In genomic region chr10:94124376-94124775, GRCm38 (mm10) we compare ENCODE assay signal across 9 mouse cellular contexts. TPM values are rescaled to one million over a fixed set of nuclear protein-coding genes. Genes with fewer than 3 reads are reported as not detected.
DNase-seq lines count a peak whose midpoint lies in the region; ATAC-seq and TF ChIP-seq lines count a peak whose summit lies in the region.
"Had no signal": no experiment of that assay in that cellular context is flagged by ENCODE, and none has a peak within 500 bp of the region (broad histone marks: within the 10 kb centered on the region; RNA-seq: fewer than 3 reads in every experiment).

No protein-coding gene starts in this region.

- H3K9ac ChIP-seq in heart, postnatal 0 days (replicated peaks; ENCODE audit: low read depth, low read length) = no peak overlapping the region
- H3K9ac ChIP-seq in neural tube, embryonic 11.5 days (ENCODE audit: low read length) = no peak overlapping the region
- H3K9ac ChIP-seq in forebrain, embryonic 14.5 days (ENCODE audit: low read length) = no peak overlapping the region
- H3K9ac ChIP-seq: forebrain, embryonic 12.5 days had no signal

- H3K4me1 ChIP-seq in heart, postnatal 0 days (ENCODE audit: control insufficient read depth, insufficient read depth) = no peaks in the 10 kb centered on the region; the same call in 1 of the 2 replicates
- H3K4me1 ChIP-seq in neural tube, embryonic 11.5 days (ENCODE audit: control insufficient read depth, insufficient read depth, low read length) = no peaks in the 10 kb centered on the region
- no peaks in the 10 kb centered on the region for H3K4me1 ChIP-seq in small intestine, adult 2 months (ENCODE audit: control insufficient read depth, insufficient read depth, insufficient read length, low read length)
- peaks cover 5% of the 10 kb centered on the region; the same call in 1 of the 2 replicates for H3K4me1 ChIP-seq in forebrain, embryonic 14.5 days (ENCODE audit: control insufficient read depth, insufficient read depth, low read length)

- WGBS in heart, postnatal 0 days = 81% methylated on average over 5 of the region's 5 CpGs
- WGBS in neural tube, embryonic 11.5 days = 81% methylated on average over 5 of the region's 5 CpGs
- WGBS in small intestine, adult 2 months = 87% methylated on average over 5 of the region's 5 CpGs
- WGBS in forebrain, embryonic 14.5 days = 81% methylated on average over 5 of the region's 5 CpGs

- TF ChIP-seq CTCF in heart, postnatal 0 days (IDR thresholded peaks at IDR 0.05; ENCODE audit: low read depth) = peak; percentile 34
- TF ChIP-seq CTCF in brain, embryonic 14.5 days (IDR thresholded peaks at IDR 0.05; ENCODE audit: borderline replicate concordance, extremely low read depth, insufficient read depth, insufficient read length) = peak; percentile 47; the same call in 1 of the 2 replicates
- peak; percentile 23; the same call in 1 of the 2 replicates for TF ChIP-seq CTCF in small intestine, adult 2 months (IDR thresholded peaks at IDR 0.05; ENCODE audit: extremely low read depth, insufficient read length, insufficient replicate concordance, low read depth, low read length)

- no peak for DNase-seq in heart, postnatal 0 days (ENCODE audit: low spot score)
- DNase-seq in heart, adult 11 months = no peak
- DNase-seq in neural tube, embryonic 11.5 days (ENCODE audit: low spot score) = peak; percentile 54
- no peak for DNase-seq in neural tube, embryonic 10.5 days (ENCODE audit: extremely low spot score, low spot score)
- peak; percentile 12 for DNase-seq in brain, embryonic 14.5 days (ENCODE audit: low read depth)
- no peak for DNase-seq in frontal cortex, postnatal 10 days (ENCODE audit: low spot score in 2 of 2)
- DNase-seq in forebrain, embryonic 14.5 days (ENCODE audit: low spot score) = no peak

- no peak for ATAC-seq in heart, postnatal 0 days (ENCODE audit: insufficient read depth, low read depth)
- ATAC-seq in neural tube, embryonic 11.5 days (ENCODE audit: insufficient read depth, low FRiP score, low TSS enrichment) = no peak
- ATAC-seq in forebrain, embryonic 14.5 days = no peak

- no peak for TF ChIP-seq EP300 in heart, postnatal 0 days (IDR thresholded peaks at IDR 0.05; ENCODE audit: low read depth)

- no peak for TF ChIP-seq POLR2A in brain, embryonic 14.5 days (IDR thresholded peaks at IDR 0.05; ENCODE audit: borderline replicate concordance, extremely low read depth, insufficient read depth, insufficient read length, poor library complexity, severe bottlenecking)
- no peak for TF ChIP-seq POLR2A in small intestine, adult 2 months (IDR thresholded peaks at IDR 0.05; ENCODE audit: low read depth, low read length)

- no peak overlapping the region for H3K27ac ChIP-seq in heart, postnatal 0 days (ENCODE audit: low read depth)
- H3K27ac ChIP-seq in neural tube, embryonic 11.5 days (ENCODE audit: low read depth, low read length) = no peak overlapping the region
- no peak overlapping the region for H3K27ac ChIP-seq in small intestine, adult 2 months (ENCODE audit: insufficient read depth, low read depth, low read length)
- no peak overlapping the region for H3K27ac ChIP-seq in forebrain, embryonic 14.5 days (ENCODE audit: low read depth, low read length)
- H3K27ac ChIP-seq: forebrain, embryonic 12.5 days had no signal

- no peaks in the 10 kb centered on the region for H3K27me3 ChIP-seq in heart, postnatal 0 days (ENCODE audit: control insufficient read depth, insufficient read depth, low read length)
- H3K27me3 ChIP-seq in neural tube, embryonic 11.5 days (ENCODE audit: control insufficient read depth, insufficient read depth, low read length) = no peaks in the 10 kb centered on the region
- no peaks in the 10 kb centered on the region for H3K27me3 ChIP-seq in small intestine, adult 2 months (ENCODE audit: control insufficient read depth, insufficient read depth, low read length)
- H3K27me3 ChIP-seq in forebrain, embryonic 14.5 days (replicated peaks; ENCODE audit: control insufficient read depth, insufficient read depth, low read length) = no peaks in the 10 kb centered on the region
- H3K27me3 ChIP-seq: forebrain, embryonic 12.5 days had no signal

- H3K9me3 ChIP-seq in heart, postnatal 0 days (replicated peaks; ENCODE audit: control insufficient read depth, low read length) = no peaks in the 10 kb centered on the region
- no peaks in the 10 kb centered on the region for H3K9me3 ChIP-seq in neural tube, embryonic 11.5 days (ENCODE audit: control insufficient read depth, low read length)
- H3K9me3 ChIP-seq in forebrain, embryonic 14.5 days (replicated peaks; ENCODE audit: control insufficient read depth, low read length) = no peaks in the 10 kb centered on the region
- H3K9me3 ChIP-seq: forebrain, embryonic 12.5 days had no signal

- no peak overlapping the region for H3K4me3 ChIP-seq in heart, postnatal 0 days (ENCODE audit: low read depth, low read length)
- H3K4me3 ChIP-seq in neural tube, embryonic 11.5 days (ENCODE audit: low read depth, low read length) = no peak overlapping the region
- H3K4me3 ChIP-seq in small intestine, adult 2 months (ENCODE audit: low read depth, low read length) = no peak overlapping the region
- no peak overlapping the region for H3K4me3 ChIP-seq in forebrain, embryonic 14.5 days (ENCODE audit: low read depth, low read length)
- H3K4me3 ChIP-seq: forebrain, embryonic 12.5 days had no signal

- no peak overlapping the region for H3K4me2 ChIP-seq in heart, postnatal 0 days (ENCODE audit: low read depth, low read length)
- H3K4me2 ChIP-seq in neural tube, embryonic 11.5 days (ENCODE audit: low read depth) = no peak overlapping the region
- H3K4me2 ChIP-seq in forebrain, embryonic 14.5 days (ENCODE audit: low read length) = no peak overlapping the region
- H3K4me2 ChIP-seq: forebrain, embryonic 12.5 days had no signal

- H3K36me3 ChIP-seq in heart, postnatal 0 days (replicated peaks; ENCODE audit: control insufficient read depth, insufficient read depth, low read length) = peaks cover 25% of the 10 kb centered on the region; the same call in 1 of the 2 replicates
- no peaks in the 10 kb centered on the region for H3K36me3 ChIP-seq in neural tube, embryonic 11.5 days (ENCODE audit: control insufficient read depth, insufficient read depth, low read length)
- peaks cover 28% of the 10 kb centered on the region for H3K36me3 ChIP-seq in small intestine, adult 2 months (ENCODE audit: control insufficient read depth, insufficient read depth, low read length)
- no peaks in the 10 kb centered on the region for H3K36me3 ChIP-seq in forebrain, embryonic 14.5 days (ENCODE audit: control insufficient read depth, insufficient read depth, low read length)
- H3K36me3 ChIP-seq: forebrain, embryonic 12.5 days had no signal

RNA-seq across cellular contexts. Expression of gene Nr2c1, which starts 23.4 kb away (rescaled TPM):
- total RNA-seq in heart, postnatal 0 days (2014; rRNA removed; ENCODE audit: low replicate concordance) = 4.8 and 11.7 TPM in 2 replicates
- 5.2 and 5.3 TPM in 2 replicates for polyA plus RNA-seq in heart, postnatal 0 days (2015; fragmentation: Nextera tagmentation; extraction: Ambion mirVana)
- polyA plus RNA-seq in neural tube, embryonic 11.5 days (2014; fragmentation: Nextera tagmentation; extraction: Ambion mirVana) = 12.0 and 12.1 TPM in 2 replicates
- polyA plus RNA-seq in brain, embryonic 14.5 days (2012; rRNA removed) = 10.9 and 11.3 TPM in 2 replicates
- polyA plus RNA-seq in small intestine, adult 2 months (2012; rRNA removed) = 1.0 and 2.8 TPM in 2 replicates
- 7.6 and 8.0 TPM in 2 replicates for polyA plus RNA-seq in forebrain, embryonic 14.5 days (2014; fragmentation: Nextera tagmentation; extraction: Ambion mirVana)

Comparison
In these comparisons a context has a peak if more than half of its experiments do, and no peak if none do; other contexts are left out.
1. DNase-seq: peak in neural tube, embryonic 11.5 days (single experiment) and brain, embryonic 14.5 days (single experiment); none in heart, postnatal 0 days (single experiment), heart, adult 11 months (single experiment), neural tube, embryonic 10.5 days (single experiment), frontal cortex, postnatal 10 days (0 of 2) and forebrain, embryonic 14.5 days (single experiment).
2. Peak in every context shown above with its lines, with median percentiles within 50 percentile points of each other: CTCF ChIP-seq.